Mouse (Mus musculus) erythroid progenitor cell, adult 5-6 weeks (primary cell): ENCODE measurements around the gene Figla. TPM values are rescaled to one million over a fixed set of nuclear protein-coding genes. Genes with fewer than 3 reads are reported as not detected.

Experiments used
- ATAC-seq: replicated peaks from 2 replicates; pipeline ENCODE4 v1.8.0; 2016; ENCODE audit warnings: moderate number of reproducible peaks, mild to moderate bottlenecking, moderate TSS enrichment, inconsistent platforms; ENCODE audit not compliant: poor library complexity, low FRiP score, severe bottlenecking
- total RNA-seq, 2 experiments: library from RNA; stranded (forward) in 1 of 2; stranded (reverse) in 1 of 2; fragments of 150-400 nt in 1 of 2; fragments of 186-747, 209-891 nt in 1 of 2; gene quantifications; 2 replicates each; pipeline versions ENCODE4 v1.2.3 to v1.2.4; 2015 to 2017; ENCODE audit warnings: low replicate concordance in 2 of 2

Gene Figla
- total RNA-seq, 2 experiments from 2014 or later = not detected

- ATAC-seq = no peak
These were observed 10.8 kb downstream of the Figla start for GRCm38 (mm10) chr6:86026632-86027292.

- no peak for ATAC-seq
These were observed 12.2 kb downstream of the Figla start for GRCm38 (mm10) chr6:86028150-86028549.

GRCm38 (mm10) chr6:86028601-86029322 lies 12.8 kb downstream of the Figla start, which contains the start of gene Add2:
Add2 (plus strand) TSS chr6:86028681.
- no peak for ATAC-seq

GRCm38 (mm10) chr6:86029323-86029713 lies 13.3 kb downstream of the Figla start:
- ATAC-seq = no peak

- ATAC-seq = 0 out of 2 replicates have a peak, but pooled peaks have one; percentile 27
These were observed 15.6 kb downstream of the Figla start for GRCm38 (mm10) chr6:86031527-86031926.

GRCm38 (mm10) chr6:86033635-86034034 lies 17.7 kb downstream of the Figla start:
- ATAC-seq = no peak

GRCm38 (mm10) chr6:86038901-86039300 lies 22.9 kb downstream of the Figla start:
- no peak for ATAC-seq

GRCm38 (mm10) chr6:86040140-86040539 lies 24.2 kb downstream of the Figla start:
- ATAC-seq = no peak

DNA sequence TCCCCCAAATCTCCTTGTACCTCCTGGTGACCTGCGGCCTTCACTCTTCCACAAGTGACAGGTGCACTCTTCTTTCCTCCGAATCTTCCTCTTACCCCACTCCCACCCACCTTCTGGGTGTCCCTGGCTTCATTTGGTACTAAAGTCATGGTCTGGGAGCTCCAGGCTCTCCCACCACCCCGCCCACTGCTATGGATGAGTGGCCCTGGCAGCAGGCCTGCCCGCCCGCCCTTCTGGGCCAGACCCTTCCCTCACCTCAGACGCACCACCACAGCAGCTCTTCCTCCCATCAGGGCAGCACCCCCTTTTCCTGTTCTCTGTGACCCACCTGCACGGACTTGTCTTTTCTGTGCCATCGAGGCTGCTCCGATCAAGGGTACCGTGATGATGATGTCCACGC lies 31.5 kb downstream of the Figla start:
- ATAC-seq = no peak

GRCm38 (mm10) chr6:86048509-86048908 lies 32.5 kb downstream of the Figla start:
- no peak for ATAC-seq

DNA sequence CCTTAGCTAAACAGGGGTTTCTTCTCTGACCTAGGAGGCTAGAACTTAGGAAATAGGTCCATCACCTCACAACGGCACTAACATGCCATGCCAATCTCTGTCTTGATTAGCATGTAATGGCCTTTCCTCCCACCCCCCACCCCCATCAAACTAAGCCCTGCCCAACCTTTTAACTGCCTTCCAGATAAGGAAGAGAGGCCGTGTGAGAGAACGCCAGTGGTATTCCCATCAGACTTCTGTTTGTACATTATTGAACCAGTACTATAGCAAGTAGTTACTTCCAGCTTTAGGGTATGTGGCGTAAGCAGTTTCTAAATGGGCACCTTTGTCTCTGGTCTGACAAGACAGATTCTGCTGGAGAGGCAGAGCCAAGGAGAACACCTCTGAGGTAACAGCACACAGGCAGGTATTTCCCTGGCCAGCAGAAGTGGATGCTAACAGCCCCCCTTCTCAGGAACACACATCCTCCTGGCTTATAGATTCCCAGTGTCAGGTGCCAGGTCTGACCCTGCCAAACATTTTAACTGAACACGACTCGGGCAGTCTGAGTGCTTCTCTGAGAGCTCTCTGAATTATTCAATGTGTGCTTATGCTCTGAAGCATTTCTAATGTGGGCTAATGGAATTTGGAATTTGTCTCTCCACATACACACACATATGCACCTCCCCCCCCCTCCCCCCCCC lies 34.8 kb downstream of the Figla start:
- ATAC-seq = no peak

GRCm38 (mm10) chr6:86052032-86052459 lies 36.1 kb downstream of the Figla start:
- peak; percentile 57; the same call in 1 of the 2 replicates for ATAC-seq

DNA sequence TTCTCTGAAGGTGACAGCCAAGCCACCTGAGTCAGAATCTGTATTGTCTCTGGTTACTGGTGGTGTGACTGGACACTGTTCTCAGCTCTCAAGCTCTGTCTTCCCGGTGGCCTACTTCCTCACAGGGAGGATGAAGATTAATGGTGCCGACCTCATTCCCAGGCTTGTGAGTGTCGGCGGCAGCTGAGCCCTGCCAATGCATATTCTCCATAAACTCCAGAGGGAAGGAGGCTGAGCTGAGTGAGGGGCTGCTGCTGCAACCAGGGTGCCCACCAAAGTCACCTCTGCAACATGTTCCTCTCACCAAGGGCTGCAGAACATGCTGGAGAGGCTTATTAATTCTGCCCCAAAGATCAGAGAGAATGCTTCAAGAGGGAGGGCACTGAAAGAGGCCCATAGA lies 36.6 kb downstream of the Figla start:
- ATAC-seq = no peak

GRCm38 (mm10) chr6:86053099-86053498 lies 37.1 kb downstream of the Figla start:
- ATAC-seq = no peak

DNA sequence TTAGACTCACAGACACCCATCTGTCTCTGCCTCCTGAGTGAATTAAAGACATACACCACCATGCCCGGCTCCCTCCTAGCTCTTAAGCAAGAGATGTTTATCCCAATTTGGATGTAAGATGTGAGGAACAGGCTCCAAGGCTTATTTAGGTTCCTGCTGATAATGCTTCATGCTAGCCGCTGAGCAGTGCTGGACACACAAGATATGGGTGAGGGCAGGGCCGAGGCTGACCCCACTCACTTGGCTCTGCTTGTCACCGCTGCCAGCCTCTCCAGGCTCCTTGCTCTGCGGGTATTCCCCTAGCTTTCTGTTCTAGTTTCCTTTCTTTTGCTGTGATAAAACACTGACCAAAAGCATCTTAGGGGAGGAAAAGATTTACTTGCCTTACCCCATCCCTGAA lies 37.6 kb downstream of the Figla start:
- peak; percentile 78 for ATAC-seq

- ATAC-seq = no peak
These were observed 42.5 kb downstream of the Figla start for GRCm38 (mm10) chr6:86058475-86058874.

DNA sequence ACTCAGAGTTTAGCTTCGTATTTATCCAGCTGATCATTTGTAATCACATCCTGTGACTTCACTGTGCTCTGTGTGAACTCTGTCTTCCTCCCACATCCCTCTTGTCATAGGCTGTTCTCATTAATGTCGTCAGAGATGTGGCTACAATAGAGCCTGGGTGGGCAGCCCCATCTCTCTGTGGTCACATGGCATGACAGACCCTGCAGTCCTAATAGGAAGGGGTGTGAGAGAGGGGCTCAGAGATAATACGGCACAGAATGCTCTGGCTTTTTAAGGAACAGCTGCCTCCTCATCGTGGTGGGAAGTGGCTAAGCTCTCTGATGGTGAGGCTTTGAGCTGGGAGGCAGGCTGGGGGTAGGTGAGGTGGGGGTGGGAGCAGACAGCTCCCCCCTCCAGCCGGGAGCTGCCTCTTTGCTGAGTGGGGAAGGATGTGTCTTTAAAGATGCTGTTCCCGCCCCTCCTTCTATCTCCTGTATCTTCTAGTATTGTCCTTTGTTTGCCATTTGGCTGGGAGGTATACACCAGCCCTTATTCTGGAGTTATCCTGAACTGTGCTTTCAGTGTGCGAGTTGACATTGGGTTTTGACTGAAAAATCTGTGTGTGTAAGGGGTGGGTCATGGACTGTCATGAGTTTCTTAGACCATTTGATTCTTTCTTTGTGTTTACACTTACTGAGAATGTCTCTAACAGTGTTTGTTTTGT lies 43.3 kb downstream of the Figla start:
- no peak for ATAC-seq

GRCm38 (mm10) chr6:86060170-86060569 lies 44.2 kb downstream of the Figla start:
- ATAC-seq = no peak

DNA sequence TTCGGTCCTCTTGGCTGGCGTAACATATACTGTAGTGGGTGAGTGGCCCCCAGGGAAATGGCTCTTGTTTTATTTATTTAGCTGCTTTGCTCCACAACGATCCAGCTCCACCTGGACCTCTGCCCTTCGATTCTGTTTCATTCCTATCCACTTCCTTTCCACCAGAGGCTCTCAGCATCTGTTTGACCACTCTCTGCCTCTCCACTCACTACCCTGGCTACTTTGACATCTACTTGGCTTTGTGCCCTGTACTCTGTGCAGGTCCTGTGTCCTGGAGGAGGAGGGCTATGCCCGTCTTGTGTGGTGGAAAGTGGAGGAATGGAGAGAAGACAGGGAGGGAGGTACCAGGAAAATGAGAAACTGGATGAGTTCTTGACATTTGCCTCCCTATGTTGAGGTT lies 46.3 kb downstream of the Figla start:
- no peak for ATAC-seq

DNA sequence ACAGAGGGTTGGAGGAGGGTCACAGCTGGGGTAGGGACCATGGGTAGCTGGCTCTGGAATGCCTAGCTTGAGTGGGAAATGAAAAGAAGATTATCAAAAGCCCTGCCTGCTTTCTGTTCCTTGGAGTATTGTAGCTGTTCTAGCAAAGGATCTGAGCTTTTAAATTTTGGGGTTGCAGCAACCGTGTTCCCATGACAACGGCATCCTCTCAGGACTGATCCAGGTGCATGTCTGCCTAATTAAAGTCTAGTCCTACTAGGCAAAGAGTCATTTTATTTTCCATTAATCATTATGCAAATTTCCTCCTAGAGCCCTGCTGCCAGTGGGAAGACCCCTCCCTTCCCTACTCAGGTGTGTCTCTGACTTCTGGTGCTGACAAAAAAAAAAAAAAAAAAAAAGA lies 46.7 kb downstream of the Figla start:
- no peak for ATAC-seq
